Mouse (Mus musculus): ENCODE measurements around the gene Slc22a8. TPM values are rescaled to one million over a fixed set of nuclear protein-coding genes. Genes with fewer than 3 reads are reported as not detected.

Slc22a8 gene
- total RNA-seq, 2 experiments from 2014 or later = 20.6 to 21.5 TPM

DNA sequence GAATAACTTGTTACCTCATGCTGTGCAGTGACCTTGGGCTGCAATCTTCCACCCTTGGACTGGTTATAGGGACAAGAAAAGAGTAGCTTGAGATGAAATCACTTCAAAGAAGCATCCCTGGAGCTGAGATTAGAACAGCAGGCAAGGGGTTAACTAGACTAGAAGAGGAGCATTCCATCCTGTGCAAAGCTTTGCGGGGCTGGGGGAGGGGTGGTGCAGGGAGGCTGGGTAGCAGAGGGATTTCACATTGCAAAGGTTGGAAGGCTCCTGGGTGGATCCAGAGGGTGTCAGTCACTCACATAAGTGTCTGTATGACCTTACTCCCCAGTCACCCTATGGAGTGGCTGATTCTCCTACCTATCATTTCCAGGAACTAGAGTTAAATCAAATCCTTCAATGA, 3.5 kb downstream of the Slc22a8 start:
- no peak for DNase-seq (ENCODE audit: low spot score in 2 of 2)

GRCm38 (mm10) chr19:8597269-8597668, 6.2 kb downstream of the Slc22a8 start:
- DNase-seq (ENCODE audit: low spot score in 2 of 2) = no peak

GRCm38 (mm10) chr19:8599229-8599628, 8.2 kb downstream of the Slc22a8 start:
- DNase-seq (ENCODE audit: low spot score in 2 of 2) = no peak

- no peak for DNase-seq (ENCODE audit: low spot score in 2 of 2)
Measured at GRCm38 (mm10) chr19:8601922-8602321, 10.9 kb downstream of the Slc22a8 start.

- DNase-seq (ENCODE audit: low spot score in 2 of 2) = no peak
Measured at GRCm38 (mm10) chr19:8602914-8603313, 11.9 kb downstream of the Slc22a8 start.

DNA sequence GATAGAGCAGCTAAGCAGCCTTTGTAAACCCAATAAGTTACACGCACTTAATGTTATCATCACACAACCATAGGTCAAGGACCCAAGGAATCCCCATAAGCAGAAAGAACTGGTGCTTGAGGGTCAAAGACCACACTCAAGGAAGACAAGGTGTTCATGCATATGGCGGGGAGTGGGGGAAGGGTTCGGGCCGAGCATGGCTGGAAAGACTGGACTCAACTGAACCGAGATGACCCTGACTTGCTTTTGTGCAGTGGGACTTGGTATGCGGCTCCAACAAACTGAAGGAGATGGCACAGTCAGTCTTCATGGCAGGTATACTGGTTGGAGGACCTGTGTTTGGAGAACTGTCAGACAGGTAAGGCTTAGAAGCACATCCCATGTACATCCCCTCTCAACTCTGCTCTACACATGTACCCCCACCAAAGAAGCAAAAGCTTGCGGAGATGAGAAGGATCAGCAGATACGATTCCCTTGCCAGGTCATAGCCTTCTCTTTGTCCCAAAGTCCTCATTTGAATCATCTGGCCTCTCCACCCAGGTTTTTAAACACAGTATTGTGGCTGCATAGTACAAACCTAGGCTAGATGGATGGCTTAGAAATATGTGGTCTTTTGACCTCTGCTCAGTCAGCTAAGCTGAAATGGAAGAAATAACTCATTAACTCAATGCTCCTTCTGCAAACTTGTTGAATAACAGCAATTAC, 13.6 kb downstream of the Slc22a8 start:
- no peak for DNase-seq (ENCODE audit: low spot score in 2 of 2)

- DNase-seq (ENCODE audit: low spot score in 2 of 2) = no peak
Measured at GRCm38 (mm10) chr19:8605241-8605558, 14.1 kb downstream of the Slc22a8 start.

DNA sequence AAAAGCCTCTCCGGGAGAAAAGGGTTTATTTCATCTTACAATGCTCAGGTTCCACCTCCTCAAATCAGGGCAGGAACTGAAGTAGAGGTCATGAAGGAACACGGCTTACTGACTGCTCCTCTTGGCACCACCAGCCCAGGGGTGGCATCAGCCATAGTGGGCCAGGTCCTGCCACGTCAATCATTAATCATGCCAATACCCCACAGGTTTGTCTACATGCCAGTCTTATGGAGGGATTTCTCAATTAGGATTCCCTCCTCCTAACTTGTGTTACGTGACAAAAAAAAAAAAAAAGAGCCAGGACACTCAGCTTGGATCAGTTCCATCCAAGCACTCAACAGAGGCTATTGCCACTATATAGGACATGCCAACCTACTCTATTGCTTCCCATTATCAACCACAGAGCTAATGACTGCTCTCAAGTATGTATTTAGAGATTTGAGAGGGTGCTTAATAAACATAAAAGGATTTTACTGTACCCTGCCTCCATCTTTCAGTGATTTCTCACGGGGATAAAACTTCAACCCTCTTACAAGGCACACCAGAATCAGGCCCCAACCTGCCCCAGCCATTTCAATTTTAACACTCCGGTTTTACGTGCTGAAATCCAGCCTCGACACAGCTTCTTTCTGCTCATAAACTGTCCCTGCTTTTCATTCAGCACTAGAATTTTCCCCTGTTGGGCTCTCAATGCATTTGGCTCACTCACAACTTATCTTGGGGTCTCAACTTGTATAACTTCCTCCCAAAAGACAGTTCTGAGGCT, 20.5 kb downstream of the Slc22a8 start:
- no peak for DNase-seq (ENCODE audit: low spot score in 2 of 2)

DNA sequence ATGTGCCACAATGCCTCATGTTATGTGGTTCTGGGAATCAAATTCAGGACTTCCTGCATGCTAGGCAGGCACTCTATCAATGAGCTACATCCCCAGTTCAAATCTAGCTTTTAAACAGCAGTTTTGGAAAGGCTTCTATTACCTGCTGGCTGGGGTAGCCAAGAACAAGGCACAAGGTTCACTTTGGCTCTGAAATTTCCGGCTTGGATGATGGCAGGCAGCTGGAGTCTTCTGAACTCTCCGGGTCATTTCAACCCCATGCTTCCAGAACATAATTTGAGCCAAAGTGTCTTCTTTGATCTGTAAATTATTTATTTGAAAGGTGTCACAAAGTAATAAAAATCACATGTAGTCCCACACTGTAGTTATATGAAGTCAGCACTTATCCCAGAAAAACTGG, 22.1 kb downstream of the Slc22a8 start:
- DNase-seq (ENCODE audit: low spot score in 2 of 2) = no peak

DNA sequence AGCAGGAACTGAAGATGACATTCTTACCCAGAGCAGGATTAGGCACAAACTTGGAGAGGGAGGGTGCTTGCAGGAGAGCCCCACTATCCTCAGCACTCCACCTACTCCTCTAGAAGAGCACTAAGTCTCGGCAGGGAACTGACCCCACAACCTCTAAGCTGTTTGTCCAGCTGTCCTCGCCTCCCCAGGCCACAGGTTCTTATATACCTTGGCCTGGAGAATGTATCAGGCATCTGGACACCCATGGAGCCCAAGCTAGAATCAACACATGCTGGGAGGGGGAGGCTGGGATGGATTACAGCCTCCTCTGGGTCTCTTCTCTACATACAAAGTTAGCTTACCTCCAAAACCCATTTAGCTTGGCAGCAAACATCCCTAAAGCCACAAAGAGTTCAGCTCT, 23.3 kb downstream of the Slc22a8 start:
- no peak for DNase-seq (ENCODE audit: low spot score in 2 of 2)

DNA sequence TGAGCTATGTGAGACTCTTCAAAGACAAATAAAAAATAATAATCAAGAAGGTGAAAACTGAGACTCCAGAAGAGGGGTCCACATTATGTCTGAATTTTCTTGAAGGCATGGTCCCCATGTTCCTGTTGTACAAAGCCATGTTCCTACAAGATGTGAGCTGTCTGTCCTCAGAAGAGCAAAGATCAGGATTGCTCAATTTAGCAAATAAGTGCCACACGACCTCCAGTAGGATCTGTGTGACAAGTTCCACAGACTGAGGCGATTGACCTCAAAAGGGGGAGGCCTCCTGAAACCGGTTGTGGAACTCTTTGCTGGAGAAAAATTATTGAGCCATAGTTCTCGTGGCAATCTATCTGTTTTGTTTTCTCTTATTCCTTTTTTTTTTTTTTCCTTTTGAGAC, 25.3 kb downstream of the Slc22a8 start:
- no peak for DNase-seq (ENCODE audit: low spot score in 2 of 2)

GRCm38 (mm10) chr19:8617904-8618303, 26.9 kb downstream of the Slc22a8 start, which contains the start of gene Slc22a6:
TSS of gene Slc22a6 (plus strand) at chr19:8618039.
- DNase-seq (ENCODE audit: low spot score in 2 of 2) = no peak

DNA sequence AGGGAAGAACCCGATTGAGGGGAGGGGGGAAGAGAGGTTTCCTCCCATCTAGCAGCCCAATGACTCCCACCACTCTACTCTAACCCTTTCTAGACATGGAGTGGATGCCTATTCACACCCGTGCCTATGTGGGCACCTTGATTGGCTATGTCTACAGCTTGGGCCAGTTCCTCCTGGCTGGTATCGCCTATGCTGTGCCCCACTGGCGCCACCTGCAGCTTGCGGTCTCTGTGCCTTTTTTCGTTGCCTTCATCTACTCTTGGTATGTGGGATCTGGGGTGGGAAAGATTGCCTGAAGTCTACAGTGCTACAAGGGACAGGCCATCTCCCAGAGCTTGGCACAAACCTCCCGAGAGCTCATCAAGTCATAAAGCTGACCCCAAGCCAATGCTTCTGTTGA, 30.0 kb downstream of the Slc22a8 start:
- no peak for DNase-seq (ENCODE audit: low spot score in 2 of 2)

GRCm38 (mm10) chr19:8630249-8630648, 39.2 kb downstream of the Slc22a8 start:
- DNase-seq (ENCODE audit: low spot score in 2 of 2) = no peak

- DNase-seq (ENCODE audit: low spot score in 2 of 2) = no peak
Measured at GRCm38 (mm10) chr19:8630826-8631225, 39.8 kb downstream of the Slc22a8 start.

DNA sequence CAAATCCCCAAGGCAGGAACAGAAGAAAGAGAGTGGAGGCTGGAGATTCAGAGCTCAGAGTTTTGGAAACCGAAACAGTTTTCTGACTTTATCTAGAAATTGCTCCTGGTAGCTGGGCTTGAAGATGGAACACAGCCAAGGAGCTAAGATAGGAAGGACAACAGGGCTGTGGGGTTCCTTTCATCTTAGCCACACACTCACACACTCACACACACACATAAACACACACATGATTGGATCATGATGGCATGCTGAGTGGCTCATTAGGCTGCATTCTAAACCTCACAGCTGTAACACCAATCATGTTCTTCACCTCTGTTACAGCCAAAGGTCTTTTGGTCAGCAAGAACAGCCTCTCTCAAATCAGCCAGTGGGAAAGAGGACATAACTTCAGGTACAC, 41.0 kb downstream of the Slc22a8 start:
- no peak for DNase-seq (ENCODE audit: low spot score in 2 of 2)

GRCm38 (mm10) chr19:8642086-8642485, 51.0 kb downstream of the Slc22a8 start:
- no peak for DNase-seq (ENCODE audit: low spot score in 2 of 2)

- no peak for DNase-seq (ENCODE audit: low spot score in 2 of 2)
Measured at GRCm38 (mm10) chr19:8646393-8646792, 55.3 kb downstream of the Slc22a8 start.

DNA sequence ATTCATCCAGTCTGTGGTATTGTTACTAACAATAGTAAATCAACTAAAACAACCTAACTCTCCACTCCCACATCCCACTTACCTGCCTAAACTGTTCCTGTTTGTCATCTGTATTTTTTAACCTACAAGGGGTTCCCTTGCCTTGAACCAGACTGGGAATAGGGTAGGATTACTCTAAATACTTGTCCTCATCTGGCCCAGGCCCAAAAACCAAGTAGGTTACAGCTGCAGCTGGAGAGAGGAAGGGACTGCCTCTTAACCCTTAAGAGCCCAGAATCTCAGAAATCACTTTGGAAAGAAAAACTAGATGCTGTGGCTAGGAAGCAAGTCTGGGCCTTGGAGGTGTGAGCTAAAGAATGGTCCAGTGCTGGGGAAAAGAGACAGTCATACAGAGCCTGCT, 64.8 kb downstream of the Slc22a8 start:
- DNase-seq (ENCODE audit: low spot score in 2 of 2) = no peak

DNA sequence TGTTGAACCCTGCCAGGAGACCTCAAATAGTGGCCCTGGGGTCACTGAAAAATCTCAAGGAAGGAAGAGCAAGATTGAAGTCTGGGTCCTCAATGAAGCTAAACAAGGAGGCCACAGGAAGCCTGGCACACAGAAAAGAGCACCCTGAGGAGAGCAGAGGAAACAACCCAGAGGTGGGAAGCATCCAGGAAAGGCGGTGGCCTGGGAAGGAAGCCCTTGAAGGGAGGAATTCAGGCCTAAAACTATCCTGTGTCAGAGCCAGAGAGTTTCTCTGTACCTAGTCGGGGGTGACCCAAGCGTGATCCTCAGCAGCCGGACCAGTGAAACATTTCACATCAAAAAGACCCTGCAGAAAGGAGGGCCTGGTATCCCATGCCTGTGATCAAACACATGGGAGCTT, 65.3 kb downstream of the Slc22a8 start:
- no peak for DNase-seq (ENCODE audit: low spot score in 2 of 2)
